Mouse (Mus musculus): Measurements from ENCODE around the gene Ripk1.

Ripk1 gene

DNA sequence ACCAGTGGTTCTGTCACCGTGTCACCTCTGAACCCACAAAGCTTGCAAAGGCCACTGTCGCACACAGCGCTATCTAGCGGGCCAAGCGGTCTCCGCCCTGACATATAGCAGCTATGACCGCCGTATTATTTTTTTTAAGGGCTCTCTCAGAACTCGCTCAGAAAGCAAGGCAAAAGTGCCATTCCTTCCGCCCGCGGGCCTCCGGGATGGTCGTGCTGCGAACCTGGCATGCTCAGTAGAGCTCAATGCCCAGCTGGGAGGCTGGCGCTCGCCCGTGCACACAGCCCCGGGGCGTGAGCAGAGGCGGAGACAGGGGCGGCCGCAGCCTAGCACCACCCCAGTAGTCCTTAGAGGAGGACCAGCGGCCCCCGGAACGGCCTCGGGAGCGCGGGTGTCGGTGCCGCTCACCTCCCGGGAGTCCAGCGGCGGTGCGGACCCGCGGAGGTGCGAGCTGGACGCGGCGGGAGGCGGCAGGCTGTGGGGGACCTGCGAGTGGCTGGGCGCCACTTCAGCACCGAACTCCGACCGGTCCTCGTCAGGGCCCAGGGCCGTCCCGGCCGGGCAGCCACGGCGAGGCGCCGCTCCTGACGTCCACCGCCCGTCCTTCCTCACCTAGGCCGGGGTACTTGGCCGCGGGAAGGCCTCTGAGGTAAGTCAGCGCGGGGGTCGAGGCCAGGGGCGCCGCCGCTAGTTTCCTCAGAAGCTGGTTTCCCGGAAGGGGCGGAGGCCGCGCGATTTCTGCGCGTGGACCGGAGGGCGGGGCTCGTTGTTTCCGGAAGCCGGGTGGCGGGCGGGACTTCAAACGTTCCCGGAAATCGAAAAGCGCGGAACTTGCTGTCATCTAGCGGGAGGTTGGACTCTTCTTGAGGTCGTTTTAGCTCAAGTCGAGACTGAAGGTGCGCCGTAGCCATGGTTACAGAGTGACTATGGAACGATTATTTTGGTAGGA, at the start of gene Ripk1, which contains the start of gene Serpinb6a:
TSS of gene Ripk1 (plus strand) at position 306 of the 949 bp plus-strand sequence.
TSS of gene Serpinb6a (minus strand) at position 737 of the 949 bp plus-strand sequence.
- ATAC-seq (ENCODE audit: low TSS enrichment), result peak; percentile 93

DNA sequence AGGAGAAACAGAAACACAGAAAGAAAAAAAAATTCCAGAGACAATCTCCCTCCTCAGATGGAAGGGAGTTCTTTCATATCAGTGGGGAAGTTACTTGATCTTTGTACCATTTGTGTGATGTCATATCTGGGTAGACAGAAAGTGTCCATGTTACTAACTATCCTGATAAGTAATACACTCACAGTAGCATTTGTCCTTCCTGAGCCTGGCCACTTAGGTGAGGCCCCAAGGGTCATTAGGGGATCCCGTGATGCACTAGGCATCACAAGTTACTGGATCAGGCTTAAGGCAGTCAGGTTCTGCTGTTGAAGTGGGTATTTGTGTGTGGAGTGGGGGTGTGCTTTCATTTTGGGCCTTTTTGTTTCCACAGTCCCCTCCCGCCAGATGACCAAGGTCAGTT, 49.2 kb upstream of the Ripk1 start:
- no peak for ATAC-seq (ENCODE audit: low TSS enrichment)

GRCm38 (mm10) chr13:33956571-33957421, 45.4 kb upstream of the Ripk1 start:
- peak; percentile 64; the same call in 1 of the 2 replicates for ATAC-seq (ENCODE audit: low TSS enrichment)

DNA sequence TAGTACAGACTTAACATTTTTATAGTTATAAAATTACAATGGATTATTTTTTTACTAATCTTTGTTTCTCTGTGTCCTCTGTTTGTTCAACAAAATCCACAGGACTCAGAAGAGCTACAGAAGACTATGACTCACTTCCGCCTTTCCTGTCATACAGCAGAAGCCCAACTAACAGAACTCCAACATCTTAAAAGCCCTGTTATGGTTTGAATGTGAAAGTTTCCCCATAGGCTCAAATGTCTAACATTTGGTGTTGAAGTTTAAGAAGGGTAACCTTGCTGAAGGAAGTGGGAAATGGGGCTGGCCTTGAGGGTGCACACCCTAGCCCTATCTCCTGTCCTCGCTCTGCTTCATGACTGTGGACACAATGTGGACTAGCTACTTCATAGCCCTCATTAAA, 42.4 kb upstream of the Ripk1 start:
- ATAC-seq (ENCODE audit: low TSS enrichment), result no peak

DNA sequence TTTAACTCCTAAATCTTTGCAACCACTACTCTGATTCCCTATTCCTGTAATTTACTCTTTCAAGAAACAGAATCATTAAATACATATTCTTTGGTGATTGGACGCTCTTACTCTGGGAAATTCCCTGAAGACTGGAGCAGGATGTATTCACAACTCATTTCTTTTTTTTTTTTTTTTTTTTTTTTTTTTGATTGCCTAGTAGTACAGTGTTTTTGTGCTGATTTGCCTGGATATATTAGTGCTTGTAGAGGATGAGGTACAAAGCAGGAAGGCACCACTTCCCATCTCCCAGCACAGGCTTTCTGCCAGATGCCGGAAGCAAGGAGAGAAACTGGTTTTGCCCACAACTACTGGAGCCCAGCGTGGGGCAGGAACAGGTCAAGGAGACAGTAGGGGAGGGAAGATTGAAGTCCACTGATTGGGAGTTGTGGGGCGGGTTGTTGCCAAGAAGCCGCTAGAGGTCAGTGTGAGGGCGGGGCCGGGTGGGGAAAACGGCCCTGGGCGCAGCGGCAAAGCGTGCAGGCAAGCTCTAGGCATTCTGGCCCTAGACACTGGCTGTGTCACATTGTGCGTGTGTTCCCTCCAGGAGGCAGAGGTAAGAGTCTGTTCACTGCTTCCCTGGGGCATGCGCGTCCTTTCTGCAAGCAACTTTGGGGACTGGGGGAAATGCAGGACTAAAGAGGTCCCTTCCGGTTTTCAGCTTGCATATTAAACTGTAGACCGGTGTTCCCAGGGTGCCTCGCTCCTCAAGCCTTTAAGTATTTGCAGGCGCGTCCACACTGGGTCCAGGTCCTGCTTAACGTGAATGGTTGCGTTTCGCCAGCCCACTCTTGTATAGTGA, 37.7 kb upstream of the Ripk1 start, which contains the start of gene Nqo2:
TSS of gene Nqo2 (plus strand) at position 482 of the 841 bp plus-strand sequence.
- peak; percentile 96 for ATAC-seq (ENCODE audit: low TSS enrichment)

DNA sequence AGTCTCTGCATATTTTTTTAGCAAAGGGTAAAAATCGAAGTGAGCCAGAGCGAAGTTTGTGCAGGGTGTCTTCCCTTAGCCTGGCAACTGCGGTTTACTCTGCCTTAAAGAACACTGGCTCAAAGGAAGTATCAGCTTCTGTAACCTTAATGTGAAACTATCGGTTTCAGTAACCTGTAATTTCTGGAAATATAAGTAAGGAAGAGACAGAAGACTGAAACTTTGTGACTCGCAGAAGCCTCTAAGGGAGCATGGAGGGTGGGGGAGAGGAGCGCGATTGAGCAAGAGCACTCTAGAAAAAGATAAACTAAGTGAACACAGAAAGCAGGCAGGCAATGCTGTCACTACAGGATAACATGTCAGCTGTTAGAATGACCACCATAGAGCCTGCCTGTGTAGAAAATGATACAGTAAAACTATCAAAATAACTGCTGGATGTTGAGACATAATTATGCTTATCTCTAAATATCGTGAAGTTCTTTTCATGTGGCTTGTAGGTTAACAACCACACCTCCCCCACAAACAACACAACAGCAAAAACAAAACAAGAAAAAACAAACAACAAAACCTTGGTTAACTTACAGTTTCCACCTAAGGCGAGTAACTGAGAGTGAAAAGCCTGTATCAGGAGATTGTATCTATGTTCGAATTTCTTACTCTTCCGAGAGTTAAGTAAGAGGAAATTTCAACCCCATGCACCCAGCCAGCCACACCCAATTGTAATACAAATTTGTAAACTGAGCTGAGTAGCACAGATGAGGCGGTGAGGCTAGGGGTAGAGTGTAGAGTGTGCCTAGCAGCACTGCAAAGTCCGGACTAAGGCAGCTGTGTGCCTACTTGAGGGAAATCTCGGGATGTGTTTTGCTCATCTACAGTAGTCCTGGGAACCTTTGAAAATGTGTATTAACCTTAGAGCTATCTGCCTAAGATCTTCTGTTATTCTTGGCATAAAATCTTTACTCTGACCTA, 36.8 kb upstream of the Ripk1 start:
- ATAC-seq (ENCODE audit: low TSS enrichment), result peak; percentile 53

DNA sequence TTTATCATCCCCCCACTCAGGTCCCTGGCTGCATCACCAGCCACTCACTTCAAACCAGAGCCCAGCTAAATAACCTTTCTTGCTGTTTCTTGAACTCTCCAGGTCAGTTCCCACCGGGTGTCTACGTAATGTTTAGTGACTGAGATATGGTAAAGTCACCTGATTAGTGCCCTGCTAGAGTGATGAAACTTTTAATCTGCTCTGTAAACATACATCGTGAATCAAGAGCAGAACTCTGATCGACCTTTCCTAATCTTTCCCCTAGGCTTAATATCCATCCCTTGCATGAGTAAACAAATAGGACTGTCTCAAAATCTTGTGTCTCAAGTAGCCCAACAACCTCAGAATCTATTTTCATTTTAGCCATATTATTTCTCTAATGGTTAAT, 36.1 kb upstream of the Ripk1 start:
- ATAC-seq (ENCODE audit: low TSS enrichment), result no peak

GRCm38 (mm10) chr13:33966574-33966973, 35.6 kb upstream of the Ripk1 start:
- no peak for ATAC-seq (ENCODE audit: low TSS enrichment)

GRCm38 (mm10) chr13:33989625-33990024, 12.5 kb upstream of the Ripk1 start:
- no peak for ATAC-seq (ENCODE audit: low TSS enrichment)

DNA sequence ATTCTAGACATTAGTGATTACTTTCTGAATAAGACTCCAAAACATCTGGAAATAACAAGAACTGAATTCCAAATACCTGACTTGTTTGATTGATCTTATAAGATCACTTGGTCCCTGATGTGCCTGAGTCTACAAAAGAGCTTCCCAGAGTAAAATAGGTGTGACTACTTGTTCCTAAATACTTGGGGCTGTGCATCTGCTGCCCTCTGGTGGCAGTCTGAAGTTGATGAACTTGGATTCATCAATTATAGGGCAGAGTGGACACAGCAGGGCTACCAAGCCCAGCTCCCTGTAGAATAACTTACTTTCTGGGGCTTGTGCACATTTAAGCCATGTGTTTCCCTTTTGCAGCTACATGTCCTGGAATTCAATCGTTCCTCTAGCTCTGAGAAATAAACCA, 7.0 kb upstream of the Ripk1 start:
- peak; percentile 93 for ATAC-seq (ENCODE audit: low TSS enrichment)

GRCm38 (mm10) chr13:34003058-34003457, 895 bp downstream of the Ripk1 start:
- ATAC-seq (ENCODE audit: low TSS enrichment), result peak; percentile 17; the same call in 1 of the 2 replicates

DNA sequence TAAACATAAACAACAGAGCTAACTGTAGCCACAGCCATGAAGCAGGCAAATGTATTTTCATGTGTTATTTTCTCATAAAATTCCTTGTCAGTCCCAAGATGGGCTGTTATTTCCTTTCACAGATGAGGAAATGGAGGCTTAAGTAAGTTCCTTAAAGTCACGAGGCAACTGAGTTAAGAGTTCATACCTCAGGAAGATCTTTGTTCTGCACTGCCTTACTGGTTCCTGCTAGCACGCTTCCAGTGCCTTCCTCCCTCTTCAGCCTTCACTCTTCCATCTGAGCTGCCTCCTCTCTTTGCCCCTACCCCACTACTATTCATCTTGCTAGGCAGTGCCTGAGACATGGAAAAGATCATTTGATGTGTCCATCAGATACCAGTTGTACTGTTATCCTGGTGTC, 5.1 kb downstream of the Ripk1 start:
- ATAC-seq (ENCODE audit: low TSS enrichment), result no peak

DNA sequence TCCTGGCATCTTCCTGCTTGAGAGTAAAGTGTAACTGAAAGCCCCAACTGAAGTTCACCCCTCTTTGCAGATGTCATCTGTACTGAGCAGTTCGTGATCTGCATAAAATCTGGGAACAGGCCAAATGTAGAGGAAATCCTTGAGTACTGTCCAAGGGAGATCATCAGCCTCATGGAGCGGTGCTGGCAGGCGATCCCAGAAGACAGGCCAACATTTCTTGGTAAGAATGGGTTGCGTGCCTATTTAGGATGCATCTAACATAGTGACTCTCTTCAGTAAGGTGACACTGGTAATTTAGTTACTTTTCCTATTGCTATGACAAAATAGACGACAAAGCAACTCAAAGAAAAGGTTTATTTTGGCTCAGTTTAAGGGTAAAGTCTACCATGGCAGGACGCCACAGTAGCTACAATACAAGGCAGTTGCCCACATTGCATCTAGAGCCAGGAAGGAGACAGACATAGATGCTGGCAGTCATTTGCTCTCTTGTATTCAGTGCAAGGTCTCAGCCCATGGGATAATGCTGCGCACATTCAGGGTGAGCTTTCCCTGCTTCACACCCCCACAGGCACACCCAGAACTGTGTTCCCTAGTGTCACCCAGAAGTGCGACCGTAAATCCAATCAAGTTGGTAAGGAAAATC, 14.9 kb downstream of the Ripk1 start:
- ATAC-seq (ENCODE audit: low TSS enrichment), result no peak

GRCm38 (mm10) chr13:34018521-34018920, 16.4 kb downstream of the Ripk1 start:
- no peak for ATAC-seq (ENCODE audit: low TSS enrichment)

DNA sequence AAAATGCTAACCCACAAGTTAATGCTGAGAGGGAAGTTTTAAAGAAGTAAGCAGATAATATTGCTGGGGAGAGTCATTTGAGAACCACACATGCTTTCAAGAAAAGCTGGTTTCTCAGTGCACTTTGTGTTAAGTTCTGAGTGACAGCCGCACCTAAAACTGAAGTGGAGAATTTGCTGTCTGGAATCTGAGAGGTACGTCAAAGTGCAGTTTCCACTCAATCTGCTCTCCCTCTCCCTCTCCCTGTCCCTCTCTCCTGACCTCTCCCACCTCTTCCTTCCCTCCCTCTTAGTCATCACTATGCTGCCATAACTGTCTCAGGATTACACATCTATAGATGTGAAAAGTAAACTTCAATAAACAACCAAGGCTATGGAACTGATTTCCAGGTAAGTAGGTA, 19.8 kb downstream of the Ripk1 start:
- no peak for ATAC-seq (ENCODE audit: low TSS enrichment)

DNA sequence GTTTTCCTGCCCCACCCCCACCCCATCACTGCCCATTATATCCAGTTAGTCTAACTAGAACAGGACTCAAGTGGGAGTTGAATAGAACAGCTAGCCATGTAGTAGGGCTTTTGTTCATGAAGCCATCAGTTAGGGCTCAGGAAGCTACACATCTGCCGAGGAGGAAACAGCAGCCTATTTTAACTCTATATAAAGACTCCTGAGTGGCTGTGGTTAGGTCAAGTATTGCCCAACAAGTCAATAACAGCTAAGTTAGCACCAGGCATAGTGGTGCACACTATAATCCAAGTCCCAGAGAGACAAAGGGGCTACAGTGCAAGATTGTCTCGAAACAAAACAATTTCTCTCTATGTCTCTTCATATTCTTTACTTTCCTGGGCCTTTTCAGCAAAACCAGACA, 29.9 kb downstream of the Ripk1 start:
- ATAC-seq (ENCODE audit: low TSS enrichment), result no peak

GRCm38 (mm10) chr13:34035424-34035823, 33.3 kb downstream of the Ripk1 start:
- ATAC-seq (ENCODE audit: low TSS enrichment), result no peak

GRCm38 (mm10) chr13:34036726-34037125, 34.6 kb downstream of the Ripk1 start:
- ATAC-seq (ENCODE audit: low TSS enrichment), result no peak

GRCm38 (mm10) chr13:34037172-34038055, 35.3 kb downstream of the Ripk1 start, which contains the start of gene Bphl:
TSS of gene Bphl (plus strand) at chr13:34037597.
- peak; percentile 99 for ATAC-seq (ENCODE audit: low TSS enrichment)
